Mouse (Mus musculus): Measurements from ENCODE around the gene Oprm1.

- TF ChIP-seq CTCF (IDR thresholded peaks at IDR 0.05; ENCODE audit: borderline replicate concordance, extremely low read depth, insufficient read depth, insufficient read length) (no peak), POLR2A (IDR thresholded peaks at IDR 0.05; ENCODE audit: borderline replicate concordance, extremely low read depth, insufficient read depth, insufficient read length, poor library complexity, severe bottlenecking) (no peak)
Observed at GRCm38 (mm10) chr10:6848834-6849233, 90.5 kb downstream of the Oprm1 start.

All from brain, embryonic 14.5 days (tissue).